Mouse (Mus musculus): Measurements from ENCODE around the gene Itpkc.

DNA sequence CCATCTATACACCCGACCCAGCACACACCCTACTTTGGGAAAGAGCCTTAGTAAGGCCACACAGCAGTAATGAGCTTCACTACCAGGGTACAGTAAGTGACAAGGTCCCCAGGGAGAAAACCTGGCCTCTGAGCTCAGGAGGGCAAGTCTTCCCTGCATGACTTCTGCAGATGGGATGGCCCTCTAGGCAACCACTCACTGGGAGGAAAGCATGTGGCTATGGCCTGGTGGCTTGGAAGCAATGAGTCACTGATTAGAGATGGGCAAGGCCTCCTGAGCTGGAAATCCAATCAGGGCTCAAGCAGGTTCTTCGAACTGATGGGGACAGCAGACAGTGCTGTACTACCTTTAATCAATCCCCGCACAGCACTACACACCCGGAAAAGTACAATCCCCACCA is 66.7 kb downstream of the Itpkc start:
- TF ChIP-seq CTCF (conservative IDR thresholded peaks at IDR 0.05; ENCODE audit: low read length) (no peak), NANOG (IDR thresholded peaks at IDR 0.05; ENCODE audit: borderline replicate concordance, low read length) (no peak), POU5F1 (IDR thresholded peaks at IDR 0.05; ENCODE audit: borderline replicate concordance, low read length) (no peak)

All from E14TG2a.4 (cell line).